ENCODE assay signal across 25 mouse cellular contexts in genomic region chr6:54445249-54445818, GRCm38 (mm10). TPM values are rescaled to one million over a fixed set of nuclear protein-coding genes. Genes with fewer than 3 reads are reported as not detected.
A peak's percentile ranks its signal among the peaks of the same experiment; 100 is the strongest.
DNase-seq lines count a peak whose midpoint lies in the region; ATAC-seq and TF ChIP-seq lines count a peak whose summit lies in the region.
"Had no signal": no experiment of that assay in that cellular context is flagged by ENCODE, and none has a peak within 500 bp of the region (broad histone marks: within the 10 kb centered on the region; RNA-seq: fewer than 3 reads in every experiment).

No protein-coding gene starts in this region.

- 67% methylated on average over 7 of the region's 7 CpGs for WGBS in embryonic facial prominence, embryonic 11.5 days
- 73% methylated on average over 7 of the region's 7 CpGs for WGBS in embryonic facial prominence, embryonic 10.5 days
- 63% methylated on average over 7 of the region's 7 CpGs for WGBS in embryonic facial prominence, embryonic 12.5 days
- WGBS in limb, embryonic 14.5 days = 23% methylated on average over 7 of the region's 7 CpGs
- WGBS in intestine, embryonic 15.5 days = 74% methylated on average over 7 of the region's 7 CpGs

- no peaks in the 10 kb centered on the region for H3K9me3 ChIP-seq in embryonic facial prominence, embryonic 11.5 days (replicated peaks; ENCODE audit: control insufficient read depth, low read length)
- H3K9me3 ChIP-seq in embryonic facial prominence, embryonic 10.5 days = no peaks in the 10 kb centered on the region
- H3K9me3 ChIP-seq in embryonic facial prominence, embryonic 12.5 days = no peaks in the 10 kb centered on the region
- H3K9me3 ChIP-seq in limb, embryonic 14.5 days (ENCODE audit: control insufficient read depth, low read length) = no peaks in the 10 kb centered on the region
- H3K9me3 ChIP-seq in intestine, embryonic 15.5 days = no peaks in the 10 kb centered on the region
- H3K9me3 ChIP-seq: forebrain, embryonic 15.5 days; hindbrain, embryonic 15.5 days had no signal

- H3K27me3 ChIP-seq in embryonic facial prominence, embryonic 11.5 days (ENCODE audit: control insufficient read depth, insufficient read depth, low read length) = no peaks in the 10 kb centered on the region
- H3K27me3 ChIP-seq in embryonic facial prominence, embryonic 10.5 days (replicated peaks; ENCODE audit: low read depth, poor library complexity, severe bottlenecking) = no peaks in the 10 kb centered on the region
- H3K27me3 ChIP-seq in embryonic facial prominence, embryonic 12.5 days = no peaks in the 10 kb centered on the region
- no peaks in the 10 kb centered on the region for H3K27me3 ChIP-seq in limb, embryonic 14.5 days (ENCODE audit: control insufficient read depth, insufficient read depth, low read length)
- H3K27me3 ChIP-seq in intestine, embryonic 15.5 days (replicated peaks) = no peaks in the 10 kb centered on the region
- H3K27me3 ChIP-seq: forebrain, embryonic 15.5 days; hindbrain, embryonic 15.5 days; Patski had no signal

- no peak overlapping the region for H3K27ac ChIP-seq in embryonic facial prominence, embryonic 11.5 days (replicated peaks; ENCODE audit: low read depth, low read length)
- no peak overlapping the region for H3K27ac ChIP-seq in embryonic facial prominence, embryonic 10.5 days (replicated peaks)
- no peak overlapping the region for H3K27ac ChIP-seq in embryonic facial prominence, embryonic 12.5 days
- H3K27ac ChIP-seq in limb, embryonic 14.5 days (replicated peaks; ENCODE audit: low read depth, low read length) = peak overlapping the region; percentile 15; the same call in 1 of the 2 replicates
- H3K27ac ChIP-seq in intestine, embryonic 15.5 days = no peak overlapping the region
- H3K27ac ChIP-seq: forebrain, embryonic 15.5 days; hindbrain, embryonic 15.5 days; liver, embryonic 14.5 days had no signal

- no peaks in the 10 kb centered on the region for H3K4me1 ChIP-seq in embryonic facial prominence, embryonic 11.5 days (ENCODE audit: control insufficient read depth, insufficient read depth, low read length)
- peaks cover 16% of the 10 kb centered on the region for H3K4me1 ChIP-seq in embryonic facial prominence, embryonic 10.5 days
- H3K4me1 ChIP-seq in embryonic facial prominence, embryonic 12.5 days = peaks cover 9% of the 10 kb centered on the region
- H3K4me1 ChIP-seq in limb, embryonic 14.5 days (ENCODE audit: control insufficient read depth, insufficient read depth, low read length) = peaks cover 11% of the 10 kb centered on the region
- H3K4me1 ChIP-seq in intestine, embryonic 15.5 days (replicated peaks) = no peaks in the 10 kb centered on the region

- ATAC-seq in embryonic facial prominence, embryonic 11.5 days (replicated peaks; ENCODE audit: insufficient number of reproducible peaks, low FRiP score, low TSS enrichment, low read depth) = no peak
- 0 out of 2 replicates have a peak, but pooled peaks have one; percentile 28 for ATAC-seq in embryonic facial prominence, embryonic 12.5 days (ENCODE audit: insufficient number of reproducible peaks, insufficient read depth, low FRiP score, low TSS enrichment)
- ATAC-seq in limb, embryonic 14.5 days (ENCODE audit: low FRiP score, low read depth) = peak; percentile 86
- no peak for ATAC-seq in intestine, embryonic 15.5 days
- ATAC-seq: forebrain, embryonic 15.5 days; Patski had no signal

- no peaks in the 10 kb centered on the region for H3K36me3 ChIP-seq in embryonic facial prominence, embryonic 11.5 days (replicated peaks; ENCODE audit: control insufficient read depth, insufficient read depth, low read depth, low read length)
- H3K36me3 ChIP-seq in embryonic facial prominence, embryonic 10.5 days (replicated peaks) = no peaks in the 10 kb centered on the region
- no peaks in the 10 kb centered on the region for H3K36me3 ChIP-seq in embryonic facial prominence, embryonic 12.5 days
- H3K36me3 ChIP-seq in limb, embryonic 14.5 days (ENCODE audit: control insufficient read depth, insufficient read depth, low read length) = no peaks in the 10 kb centered on the region
- no peaks in the 10 kb centered on the region for H3K36me3 ChIP-seq in intestine, embryonic 15.5 days
- H3K36me3 ChIP-seq: forebrain, embryonic 15.5 days; G1E; hindbrain, embryonic 15.5 days had no signal

- H3K9ac ChIP-seq in embryonic facial prominence, embryonic 11.5 days (replicated peaks; ENCODE audit: low read length) = no peak overlapping the region
- H3K9ac ChIP-seq in embryonic facial prominence, embryonic 12.5 days = no peak overlapping the region
- no peak overlapping the region for H3K9ac ChIP-seq in limb, embryonic 14.5 days (ENCODE audit: low read depth, low read length, severe bottlenecking)
- no peak overlapping the region for H3K9ac ChIP-seq in intestine, embryonic 15.5 days
- H3K9ac ChIP-seq: forebrain, embryonic 15.5 days; hindbrain, embryonic 15.5 days; liver, embryonic 14.5 days had no signal

- DNase-seq in embryonic facial prominence, embryonic 11.5 days (ENCODE audit: low spot score) = peak; percentile 44
- no peak for DNase-seq in embryonic facial prominence, embryonic 10.5 days (ENCODE audit: low spot score)
- DNase-seq in forelimb bud, embryonic 11.5 days (ENCODE audit: low read depth, low spot score) = peak; percentile 54
- DNase-seq in limb, embryonic 14.5 days (ENCODE audit: low spot score) = peak; percentile 88
- no peak for DNase-seq in frontal cortex, postnatal 25 days (ENCODE audit: low spot score in 2 of 2)
- no peak for DNase-seq in layer of hippocampus, adult 11-12 months (ENCODE audit: low spot score)
- DNase-seq: adrenal gland, postnatal 10 days; cerebellum, adult 8-10 months; gastrocnemius, postnatal 14 days; kidney, adult 2 months; kidney, postnatal 36 days; lung, adult 2 months; lung, postnatal 14 days; midbrain, embryonic 14.5 days; spleen, adult 18-20 months; thymus, adult 2 months; thymus, postnatal 36 days had no signal

- H3K4me3 ChIP-seq in embryonic facial prominence, embryonic 11.5 days (ENCODE audit: low read depth, low read length) = no peak overlapping the region
- H3K4me3 ChIP-seq in embryonic facial prominence, embryonic 10.5 days = no peak overlapping the region
- H3K4me3 ChIP-seq in embryonic facial prominence, embryonic 12.5 days = no peak overlapping the region
- H3K4me3 ChIP-seq in limb, embryonic 14.5 days (replicated peaks; ENCODE audit: low read length) = no peak overlapping the region
- no peak overlapping the region for H3K4me3 ChIP-seq in intestine, embryonic 15.5 days (replicated peaks)
- H3K4me3 ChIP-seq: forebrain, embryonic 15.5 days; hindbrain, embryonic 15.5 days had no signal

- no peak for TF ChIP-seq POLR2A in limb, embryonic 14.5 days (IDR thresholded peaks at IDR 0.05; ENCODE audit: borderline replicate concordance, extremely low read depth, insufficient read depth, insufficient read length)

- H3K4me2 ChIP-seq in embryonic facial prominence, embryonic 11.5 days (ENCODE audit: low read depth, low read length) = no peak overlapping the region
- H3K4me2 ChIP-seq in embryonic facial prominence, embryonic 12.5 days (replicated peaks) = no peak overlapping the region
- no peak overlapping the region for H3K4me2 ChIP-seq in limb, embryonic 14.5 days (replicated peaks; ENCODE audit: low read depth, low read length, severe bottlenecking)
- no peak overlapping the region for H3K4me2 ChIP-seq in intestine, embryonic 15.5 days (replicated peaks)
- H3K4me2 ChIP-seq: forebrain, embryonic 15.5 days; heart, embryonic 11.5 days; hindbrain, embryonic 15.5 days had no signal

RNA-seq across cellular contexts. Expression of gene Wipf3, which starts 15.9 kb away (rescaled TPM):
- 0.86 and 0.90 TPM in 2 replicates for polyA plus RNA-seq in embryonic facial prominence, embryonic 11.5 days (2014; fragmentation: Nextera tagmentation; extraction: Ambion mirVana)
- 1.1 and 1.4 TPM in 2 replicates for polyA plus RNA-seq in embryonic facial prominence, embryonic 10.5 days (2016; fragmentation: Nextera tagmentation; extraction: Ambion mirVana)
- polyA plus RNA-seq in embryonic facial prominence, embryonic 12.5 days (2016; fragmentation: Nextera tagmentation; extraction: Ambion mirVana) = 1.4 and 2.2 TPM in 2 replicates
- 5.4 and 5.6 TPM in 2 replicates for polyA plus RNA-seq in limb, embryonic 14.5 days (2012; rRNA removed)
- 1.8 and 2.4 TPM in 2 replicates for polyA plus RNA-seq in limb, embryonic 14.5 days (2014; fragmentation: Nextera tagmentation; extraction: Ambion mirVana)
- polyA plus RNA-seq in intestine, embryonic 15.5 days (2015; fragmentation: Nextera tagmentation; extraction: Ambion mirVana) = 1.1 and 1.9 TPM in 2 replicates
- polyA plus RNA-seq: G1E had no signal

Comparison
In these comparisons a context has a peak if more than half of its experiments do, and no peak if none do; other contexts are left out.
1. ATAC-seq: peak in embryonic facial prominence, embryonic 12.5 days (single experiment) and limb, embryonic 14.5 days (single experiment); none in embryonic facial prominence, embryonic 11.5 days (single experiment) and intestine, embryonic 15.5 days (single experiment).
2. DNase-seq: peak in embryonic facial prominence, embryonic 11.5 days (single experiment), forelimb bud, embryonic 11.5 days (single experiment) and limb, embryonic 14.5 days (single experiment); none in embryonic facial prominence, embryonic 10.5 days (single experiment), frontal cortex, postnatal 25 days (0 of 2) and layer of hippocampus, adult 11-12 months (single experiment).